8 mouse cellular contexts compared by ENCODE assay signal in the genomic region with DNA sequence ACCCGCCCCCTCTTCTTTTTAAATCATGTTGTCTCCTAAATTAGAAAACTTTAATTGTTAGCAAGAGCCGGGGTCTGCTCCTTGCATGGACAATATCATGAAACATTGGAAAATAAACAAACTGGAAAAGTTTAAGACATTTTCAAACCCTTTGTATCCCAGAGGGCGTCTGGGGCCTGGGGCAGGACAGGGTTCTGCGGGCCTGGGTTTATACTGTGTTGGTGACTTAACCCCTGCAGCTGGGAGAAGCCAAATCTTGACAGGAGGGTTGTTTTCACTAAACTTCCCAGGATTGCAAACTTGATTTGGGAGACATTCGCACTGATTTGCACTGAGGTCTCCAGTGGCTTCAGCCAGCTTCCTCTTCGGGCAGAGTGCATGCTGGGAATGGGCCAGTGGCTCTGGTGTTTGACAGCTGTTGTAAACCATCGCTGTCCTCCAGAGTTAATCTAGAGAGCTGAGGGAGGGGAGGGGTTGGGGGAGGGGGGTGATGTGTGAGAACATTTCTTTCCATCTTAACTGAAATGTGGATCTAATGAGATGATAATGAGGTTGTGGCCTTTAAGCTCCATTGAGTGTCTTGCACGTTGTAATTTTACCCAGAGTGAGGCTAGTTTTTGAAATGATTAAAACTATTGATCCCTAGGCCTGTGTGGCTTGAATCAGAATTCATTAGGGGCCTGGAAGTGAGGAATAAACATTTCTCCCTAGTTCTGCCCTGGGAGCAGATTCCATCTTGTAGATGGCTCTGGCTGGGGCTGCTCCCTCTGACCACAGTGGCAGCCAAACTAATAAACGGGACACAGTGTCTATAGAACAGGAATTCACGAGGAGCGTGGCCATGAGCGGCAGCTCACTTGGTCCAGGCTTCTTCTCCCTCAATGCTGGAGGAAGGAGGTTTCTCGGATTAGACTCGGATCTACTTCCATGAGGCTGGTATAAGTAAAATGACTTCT. TPM values are rescaled to one million over a fixed set of nuclear protein-coding genes. Genes with fewer than 3 reads are reported as not detected.
DNase-seq lines count a peak whose midpoint lies in the region; ATAC-seq and TF ChIP-seq lines count a peak whose summit lies in the region.
"Had no signal": no experiment of that assay in that cellular context is flagged by ENCODE, and none has a peak within 500 bp of the region (broad histone marks: within the 10 kb centered on the region; RNA-seq: fewer than 3 reads in every experiment).

No protein-coding gene starts in this region.

- DNase-seq in lung, adult 2 months: no peak
- peak; percentile 41 for DNase-seq in kidney, adult 2 months
- DNase-seq in limb, embryonic 10.5 days (ENCODE audit: low spot score): no peak
- DNase-seq in thymus, postnatal 14 days: no peak
- DNase-seq in adrenal gland, adult (ENCODE audit: inconsistent age in 2 of 2, low spot score in 1 of 2): no peak
- DNase-seq: right cerebral cortex, postnatal 25 days had no signal

- ATAC-seq in lung, embryonic 15.5 days (ENCODE audit: borderline replicate concordance, extremely low read depth, low FRiP score, low TSS enrichment): peak; percentile 81
- no peak; the same call in 1 of the 2 replicates for ATAC-seq in stomach, embryonic 15.5 days (ENCODE audit: insufficient read depth, low FRiP score, low read depth)

- no peak overlapping the region for H3K9ac ChIP-seq in lung, embryonic 15.5 days
- H3K9ac ChIP-seq in stomach, embryonic 15.5 days: no peak overlapping the region

- H3K4me2 ChIP-seq in lung, embryonic 15.5 days: no peak overlapping the region
- no peak overlapping the region for H3K4me2 ChIP-seq in stomach, embryonic 15.5 days

- no peak overlapping the region for H3K4me3 ChIP-seq in lung, embryonic 15.5 days
- H3K4me3 ChIP-seq in lung, adult 2 months (replicated peaks; ENCODE audit: extremely low read depth, low read depth, low read length): no peak overlapping the region
- H3K4me3 ChIP-seq in kidney, adult 2 months (ENCODE audit: insufficient read depth, low read depth, low read length): no peak overlapping the region
- H3K4me3 ChIP-seq in limb, embryonic 10.5 days: no peak overlapping the region
- H3K4me3 ChIP-seq in stomach, embryonic 15.5 days (replicated peaks): no peak overlapping the region

- H3K27me3 ChIP-seq in lung, embryonic 15.5 days: no peaks in the 10 kb centered on the region
- no peaks in the 10 kb centered on the region for H3K27me3 ChIP-seq in kidney, adult 2 months (replicated peaks; ENCODE audit: control insufficient read depth, insufficient read depth, low read length)
- peaks cover 6% of the 10 kb centered on the region for H3K27me3 ChIP-seq in limb, embryonic 10.5 days (ENCODE audit: low read depth, poor library complexity, severe bottlenecking)
- H3K27me3 ChIP-seq in stomach, embryonic 15.5 days (replicated peaks): no peaks in the 10 kb centered on the region

- TF ChIP-seq POLR2A in lung, adult 2 months (IDR thresholded peaks at IDR 0.05; ENCODE audit: borderline replicate concordance, extremely low read depth, low read depth, low read length): no peak
- no peak for TF ChIP-seq POLR2A in kidney, adult 2 months (IDR thresholded peaks at IDR 0.05; ENCODE audit: low read depth, low read length)

- 34% methylated on average over 14 of the region's 14 CpGs for WGBS in lung, embryonic 15.5 days
- 54% methylated on average over 14 of the region's 14 CpGs for WGBS in lung, adult 2 months
- WGBS in kidney, adult 2 months: 66% methylated on average over 14 of the region's 14 CpGs
- WGBS in limb, embryonic 10.5 days: 63% methylated on average over 14 of the region's 14 CpGs
- WGBS in stomach, embryonic 15.5 days: 48% methylated on average over 14 of the region's 14 CpGs

- no peak for TF ChIP-seq CTCF in lung, adult 2 months (IDR thresholded peaks at IDR 0.05; ENCODE audit: insufficient read depth, low read length)
- TF ChIP-seq CTCF in kidney, adult 2 months (conservative IDR thresholded peaks at IDR 0.05; ENCODE audit: insufficient read depth, insufficient read length, low read depth, low read length): no peak

- no peaks in the 10 kb centered on the region for H3K36me3 ChIP-seq in lung, embryonic 15.5 days
- no peaks in the 10 kb centered on the region for H3K36me3 ChIP-seq in kidney, adult 2 months (ENCODE audit: control insufficient read depth, insufficient read depth, low read length)
- no peaks in the 10 kb centered on the region for H3K36me3 ChIP-seq in limb, embryonic 10.5 days
- H3K36me3 ChIP-seq in stomach, embryonic 15.5 days: no peaks in the 10 kb centered on the region

- H3K27ac ChIP-seq in lung, embryonic 15.5 days: peak overlapping the region; percentile 90
- H3K27ac ChIP-seq in kidney, adult 2 months (ENCODE audit: insufficient read depth, low read depth, low read length): no peak overlapping the region
- peak overlapping the region; percentile 65; the same call in 1 of the 2 replicates for H3K27ac ChIP-seq in limb, embryonic 10.5 days
- H3K27ac ChIP-seq in stomach, embryonic 15.5 days: peak overlapping the region; percentile 69; the same call in 1 of the 2 replicates

- peaks cover 48% of the 10 kb centered on the region for H3K4me1 ChIP-seq in lung, embryonic 15.5 days
- H3K4me1 ChIP-seq in lung, adult 2 months (ENCODE audit: control insufficient read depth, insufficient read depth, low read length): peaks cover 3% of the 10 kb centered on the region; the same call in 1 of the 2 replicates
- no peaks in the 10 kb centered on the region for H3K4me1 ChIP-seq in kidney, adult 2 months (ENCODE audit: control insufficient read depth, insufficient read depth, low read length)
- H3K4me1 ChIP-seq in limb, embryonic 10.5 days: peaks cover 66% of the 10 kb centered on the region
- peaks cover 29% of the 10 kb centered on the region for H3K4me1 ChIP-seq in stomach, embryonic 15.5 days

- H3K9me3 ChIP-seq in lung, embryonic 15.5 days: no peaks in the 10 kb centered on the region
- H3K9me3 ChIP-seq in limb, embryonic 10.5 days (replicated peaks): no peaks in the 10 kb centered on the region
- no peaks in the 10 kb centered on the region for H3K9me3 ChIP-seq in stomach, embryonic 15.5 days

RNA-seq across cellular contexts. Expression of a gene that starts 36.7 kb away (rescaled TPM):
- polyA plus RNA-seq in lung, embryonic 15.5 days (2015; fragmentation: Nextera tagmentation; extraction: Ambion mirVana): 14.3 and 15.5 TPM in 2 replicates
- 13.5 and 13.9 TPM in 2 replicates for polyA plus RNA-seq in lung, adult 2 months (2012; rRNA removed)
- 26.0 and 33.9 TPM in 2 replicates for polyA plus RNA-seq in kidney, adult 2 months (2012; rRNA removed)
- 10.8 and 13.7 TPM in 2 replicates for polyA plus RNA-seq in limb, embryonic 10.5 days (2016; fragmentation: Nextera tagmentation; extraction: Ambion mirVana)
- polyA plus RNA-seq in stomach, embryonic 15.5 days (2015; fragmentation: Nextera tagmentation; extraction: Ambion mirVana): 17.2 and 24.8 TPM in 2 replicates
